Mouse (Mus musculus) E14TG2a.4 (cell line): ENCODE data around the gene Ltc4s.
A peak's percentile ranks its signal among the peaks of the same experiment; 100 is the strongest.

Experiments
- CTCF ChIP-seq: conservative IDR thresholded peaks from 2 replicates; pipeline ENCODE4 v1.5.1; 2014; ENCODE audit warnings: low read length
- NANOG ChIP-seq: IDR thresholded peaks from 2 replicates; pipeline ENCODE4 v1.6.1; 2014; ENCODE audit warnings: borderline replicate concordance, low read length, mixed read lengths
- POU5F1 ChIP-seq: IDR thresholded peaks from 2 replicates; pipeline ENCODE4 v1.6.1; 2014; ENCODE audit warnings: low read length, borderline replicate concordance

DNA sequence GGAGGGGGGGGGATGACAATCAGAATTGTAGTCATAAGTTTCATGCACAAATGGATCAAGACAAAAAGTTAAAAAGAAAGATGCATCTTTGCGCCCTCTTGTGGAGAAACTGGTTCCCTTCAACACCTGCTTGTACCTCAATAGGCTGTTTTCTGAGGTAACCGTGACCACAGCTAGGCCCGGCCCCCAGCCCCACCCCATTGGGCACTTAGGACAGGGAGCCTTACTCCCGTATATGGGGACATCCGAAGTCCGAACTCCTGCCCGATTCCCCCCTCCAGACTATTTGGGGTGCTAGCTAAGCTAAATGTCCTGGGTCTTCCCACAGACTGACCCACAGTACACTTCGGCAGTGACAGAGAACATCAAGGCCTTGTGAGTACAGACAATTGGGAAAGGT lies 7.0 kb downstream of the Ltc4s start:
- peak; percentile 36 for TF ChIP-seq CTCF
- TF ChIP-seq POU5F1: no peak
- TF ChIP-seq NANOG: no peak
